Mouse (Mus musculus): ENCODE results near the gene Spata13. TPM values are rescaled to one million over a fixed set of nuclear protein-coding genes. Genes with fewer than 3 reads are reported as not detected.

Gene Spata13
- polyA plus RNA-seq, 1 experiment: 4.8 TPM

GRCm38 (mm10) chr14:60740507-60740906 is 106.7 kb downstream of the Spata13 start:
- Histone ChIP-seq H3K4me1 (ENCODE audit: control insufficient read depth) (peaks cover 9% of the 10 kb centered on the region), H3K4me3 (replicated peaks) (no peak overlapping the region), H3K27me3 (ENCODE audit: control insufficient read depth) (no peaks in the 10 kb centered on the region), H3K9me3 (ENCODE audit: control insufficient read depth, low read length) (no peaks in the 10 kb centered on the region), H3K36me3 (ENCODE audit: control insufficient read depth) (peaks cover 31% of the 10 kb centered on the region)
- TF ChIP-seq GATA1 (IDR thresholded peaks at IDR 0.05; ENCODE audit: low read length) (no peak), TAL1 (IDR thresholded peaks at IDR 0.05; ENCODE audit: low read length) (no peak)

GRCm38 (mm10) chr14:60741033-60741432 is 107.2 kb downstream of the Spata13 start:
- Histone ChIP-seq H3K36me3 (ENCODE audit: control insufficient read depth) (peaks cover 36% of the 10 kb centered on the region), H3K4me1 (ENCODE audit: control insufficient read depth) (peaks cover 9% of the 10 kb centered on the region), H3K9me3 (ENCODE audit: control insufficient read depth, low read length) (no peaks in the 10 kb centered on the region), H3K27me3 (ENCODE audit: control insufficient read depth) (no peaks in the 10 kb centered on the region), H3K4me3 (replicated peaks) (no peak overlapping the region)
- TF ChIP-seq TAL1 (IDR thresholded peaks at IDR 0.05; ENCODE audit: low read length) (no peak), GATA1 (IDR thresholded peaks at IDR 0.05; ENCODE audit: low read length) (no peak)

GRCm38 (mm10) chr14:60741490-60741981 is 107.7 kb downstream of the Spata13 start:
- H3K4me1 ChIP-seq (ENCODE audit: control insufficient read depth): peaks cover 4% of the 10 kb centered on the region; the same call in 1 of the 2 replicates
- H3K9me3 ChIP-seq (ENCODE audit: control insufficient read depth, low read length): no peaks in the 10 kb centered on the region
- H3K4me3 ChIP-seq (replicated peaks): no peak overlapping the region
- H3K27me3 ChIP-seq (ENCODE audit: control insufficient read depth): no peaks in the 10 kb centered on the region
- peaks cover 41% of the 10 kb centered on the region for H3K36me3 ChIP-seq (ENCODE audit: control insufficient read depth)
- no peak for TF ChIP-seq TAL1 (IDR thresholded peaks at IDR 0.05; ENCODE audit: low read length)
- TF ChIP-seq GATA1 (IDR thresholded peaks at IDR 0.05; ENCODE audit: low read length): no peak

GRCm38 (mm10) chr14:60743681-60744080 is 109.9 kb downstream of the Spata13 start:
- Histone ChIP-seq H3K4me3 (replicated peaks) (no peak overlapping the region), H3K36me3 (ENCODE audit: control insufficient read depth) (peaks cover 58% of the 10 kb centered on the region), H3K4me1 (ENCODE audit: control insufficient read depth) (no peaks in the 10 kb centered on the region), H3K27me3 (ENCODE audit: control insufficient read depth) (no peaks in the 10 kb centered on the region), H3K9me3 (ENCODE audit: control insufficient read depth, low read length) (no peaks in the 10 kb centered on the region)
- no peak for TF ChIP-seq TAL1 (IDR thresholded peaks at IDR 0.05; ENCODE audit: low read length)
- TF ChIP-seq GATA1 (IDR thresholded peaks at IDR 0.05; ENCODE audit: low read length): no peak

GRCm38 (mm10) chr14:60745201-60745600 is 111.4 kb downstream of the Spata13 start:
- Histone ChIP-seq H3K27me3 (ENCODE audit: control insufficient read depth) (no peaks in the 10 kb centered on the region), H3K4me3 (replicated peaks) (no peak overlapping the region), H3K9me3 (ENCODE audit: control insufficient read depth, low read length) (no peaks in the 10 kb centered on the region), H3K4me1 (ENCODE audit: control insufficient read depth) (no peaks in the 10 kb centered on the region), H3K36me3 (ENCODE audit: control insufficient read depth) (peaks cover 73% of the 10 kb centered on the region)
- TF ChIP-seq GATA1 (IDR thresholded peaks at IDR 0.05; ENCODE audit: low read length) (no peak), TAL1 (IDR thresholded peaks at IDR 0.05; ENCODE audit: low read length) (no peak)

- Histone ChIP-seq H3K4me1 (ENCODE audit: control insufficient read depth) (no peaks in the 10 kb centered on the region), H3K4me3 (replicated peaks) (no peak overlapping the region), H3K36me3 (ENCODE audit: control insufficient read depth) (peaks cover 77% of the 10 kb centered on the region), H3K27me3 (ENCODE audit: control insufficient read depth) (no peaks in the 10 kb centered on the region), H3K9me3 (ENCODE audit: control insufficient read depth, low read length) (no peaks in the 10 kb centered on the region)
- TF ChIP-seq GATA1 (IDR thresholded peaks at IDR 0.05; ENCODE audit: low read length) (no peak), TAL1 (IDR thresholded peaks at IDR 0.05; ENCODE audit: low read length) (no peak)
These were observed 112.3 kb downstream of the Spata13 start for GRCm38 (mm10) chr14:60746141-60746540.

- TF ChIP-seq GATA1 (IDR thresholded peaks at IDR 0.05; ENCODE audit: low read length) (no peak), TAL1 (IDR thresholded peaks at IDR 0.05; ENCODE audit: low read length) (no peak)
- no peaks in the 10 kb centered on the region for H3K9me3 ChIP-seq (ENCODE audit: control insufficient read depth, low read length)
- H3K4me3 ChIP-seq (replicated peaks): no peak overlapping the region
- no peaks in the 10 kb centered on the region for H3K27me3 ChIP-seq (ENCODE audit: control insufficient read depth)
- no peaks in the 10 kb centered on the region for H3K4me1 ChIP-seq (ENCODE audit: control insufficient read depth)
- H3K36me3 ChIP-seq (ENCODE audit: control insufficient read depth): peaks cover 77% of the 10 kb centered on the region
These were observed 113.5 kb downstream of the Spata13 start for GRCm38 (mm10) chr14:60747154-60747870.

- no peaks in the 10 kb centered on the region for H3K9me3 ChIP-seq (ENCODE audit: control insufficient read depth, low read length)
- TF ChIP-seq TAL1 (IDR thresholded peaks at IDR 0.05; ENCODE audit: low read length) (no peak), GATA1 (IDR thresholded peaks at IDR 0.05; ENCODE audit: low read length) (no peak)
- H3K36me3 ChIP-seq (ENCODE audit: control insufficient read depth): peaks cover 90% of the 10 kb centered on the region
- H3K27me3 ChIP-seq (ENCODE audit: control insufficient read depth): no peaks in the 10 kb centered on the region
- H3K4me1 ChIP-seq (ENCODE audit: control insufficient read depth): no peaks in the 10 kb centered on the region
- H3K4me3 ChIP-seq (replicated peaks): no peak overlapping the region
These were observed 116.1 kb downstream of the Spata13 start for GRCm38 (mm10) chr14:60749880-60750279.

- peaks cover 90% of the 10 kb centered on the region for H3K36me3 ChIP-seq (ENCODE audit: control insufficient read depth)
- no peaks in the 10 kb centered on the region for H3K9me3 ChIP-seq (ENCODE audit: control insufficient read depth, low read length)
- H3K4me3 ChIP-seq (replicated peaks): no peak overlapping the region
- TF ChIP-seq GATA1 (IDR thresholded peaks at IDR 0.05; ENCODE audit: low read length) (no peak), TAL1 (IDR thresholded peaks at IDR 0.05; ENCODE audit: low read length) (no peak)
- no peaks in the 10 kb centered on the region for H3K27me3 ChIP-seq (ENCODE audit: control insufficient read depth)
- H3K4me1 ChIP-seq (ENCODE audit: control insufficient read depth): no peaks in the 10 kb centered on the region
These were observed 117.8 kb downstream of the Spata13 start for GRCm38 (mm10) chr14:60751581-60751980.

All from erythroblast, embryonic 14.5 days (primary cell).